Mouse (Mus musculus): ENCODE results near the gene Taf13. TPM values are rescaled to one million over a fixed set of nuclear protein-coding genes. Genes with fewer than 3 reads are reported as not detected.
A peak's percentile ranks its signal among the peaks of the same experiment; 100 is the strongest.
"Not testable (repeated sequence)": the region's sequence is repeated elsewhere in the genome, so short reads cannot be mapped to it uniquely, and the experiment has no call there.

The Taf13 gene
- polyA plus RNA-seq, 1 experiment from 2014 or later: 66.0 TPM

GRCm38 (mm10) chr3:108557888-108558287 lies 13.6 kb upstream of the Taf13 start:
- Histone ChIP-seq H3K36me3 (peaks cover 32% of the 10 kb centered on the region), H3K9ac (no peak overlapping the region), H3K4me1 (peaks cover 17% of the 10 kb centered on the region), H3K27ac (no peak overlapping the region), H3K4me3 (no peak overlapping the region), H3K4me2 (replicated peaks) (no peak overlapping the region), H3K27me3 (no peaks in the 10 kb centered on the region), H3K9me3 (replicated peaks) (no peaks in the 10 kb centered on the region)
- WGBS: 96% methylated on average over 4 of the region's 4 CpGs
- no peak for ATAC-seq (ENCODE audit: low FRiP score)

GRCm38 (mm10) chr3:108562133-108562730 lies 9.3 kb upstream of the Taf13 start, which contains the start of gene Tmem167b:
Gene Tmem167b, minus strand, starts transcription at chr3:108562466.
- peak; percentile 98 for ATAC-seq (ENCODE audit: low FRiP score)
- peak within 1 kb of the TSS; percentile 89 for H3K27ac ChIP-seq
- WGBS: 0% methylated on average over 45 of the region's 45 CpGs
- no peaks in the 10 kb centered on the region for H3K27me3 ChIP-seq
- peaks cover 28% of the 10 kb centered on the region for H3K36me3 ChIP-seq
- peaks cover 16% of the 10 kb centered on the region for H3K4me1 ChIP-seq
- no peaks in the 10 kb centered on the region for H3K9me3 ChIP-seq (replicated peaks)
- peak within 1 kb of the TSS; percentile 76 for H3K9ac ChIP-seq
- H3K4me2 ChIP-seq (replicated peaks): peak within 1 kb of the TSS; percentile 63
- peak within 1 kb of the TSS; percentile 73 for H3K4me3 ChIP-seq

DNA sequence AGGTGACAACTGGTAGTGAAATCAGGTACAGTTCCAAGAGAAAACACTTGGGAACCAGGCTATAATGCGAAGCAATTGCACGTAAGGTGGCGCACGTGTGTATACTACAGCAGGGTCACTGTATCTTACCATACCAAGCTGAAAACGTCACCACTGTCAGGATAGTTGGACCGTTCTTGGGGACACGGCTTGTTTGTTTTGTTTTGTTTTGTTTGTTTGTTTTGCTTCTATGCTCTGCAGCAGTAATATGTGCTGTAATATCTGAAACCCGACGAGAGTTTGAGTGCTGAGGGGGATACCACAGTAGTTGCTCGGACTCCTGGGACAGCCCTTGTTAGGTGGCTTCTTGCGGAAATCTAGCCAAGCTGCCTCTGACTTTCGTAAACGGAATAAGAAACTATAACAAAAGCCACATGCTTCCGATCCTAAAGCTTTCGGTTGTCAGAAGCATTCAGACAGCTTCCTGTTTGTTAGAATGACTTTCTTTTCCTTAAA lies 8.7 kb upstream of the Taf13 start:
- no peaks in the 10 kb centered on the region for H3K9me3 ChIP-seq (replicated peaks)
- H3K27ac ChIP-seq: peak overlapping the region; percentile 80
- peak overlapping the region; percentile 63 for H3K4me2 ChIP-seq (replicated peaks)
- H3K36me3 ChIP-seq: peaks cover 23% of the 10 kb centered on the region
- peaks cover 20% of the 10 kb centered on the region for H3K4me1 ChIP-seq
- H3K9ac ChIP-seq: peak overlapping the region; percentile 37
- WGBS: 12% methylated on average over 15 of the region's 15 CpGs
- H3K27me3 ChIP-seq: no peaks in the 10 kb centered on the region
- peak overlapping the region; percentile 73 for H3K4me3 ChIP-seq
- ATAC-seq (ENCODE audit: low FRiP score): peak; percentile 72

DNA sequence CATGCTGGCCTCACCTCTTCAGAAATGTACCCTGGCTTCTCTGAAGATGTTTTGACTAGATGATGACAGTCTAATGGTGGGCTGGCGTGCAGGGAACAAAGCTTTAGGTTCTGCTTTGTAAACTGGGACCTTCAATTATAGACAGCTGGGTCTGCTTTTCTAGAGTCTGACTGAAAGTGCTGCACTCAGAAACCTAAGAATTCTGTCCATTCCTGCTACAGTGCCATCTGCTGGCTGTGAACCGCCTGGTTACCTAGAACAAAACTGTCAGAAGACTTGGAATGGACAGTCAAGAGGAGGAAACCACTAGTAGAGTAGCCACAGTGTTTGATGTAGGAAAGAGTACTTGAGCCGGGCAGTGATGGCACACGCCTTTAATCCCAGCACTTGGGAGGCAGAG lies 8.2 kb upstream of the Taf13 start:
- no peak for ATAC-seq (ENCODE audit: low FRiP score)
- Histone ChIP-seq H3K4me1 (peaks cover 22% of the 10 kb centered on the region), H3K9me3 (replicated peaks) (no peaks in the 10 kb centered on the region), H3K4me2 (replicated peaks) (peak overlapping the region; percentile 63), H3K9ac (0 out of 2 replicates have a peak overlapping the region, but pooled peaks have one; percentile 37), H3K27ac (peak overlapping the region; percentile 80), H3K4me3 (peak overlapping the region; percentile 73), H3K27me3 (no peaks in the 10 kb centered on the region), H3K36me3 (peaks cover 18% of the 10 kb centered on the region)
- WGBS: 13% methylated on average over 4 of the region's 4 CpGs

DNA sequence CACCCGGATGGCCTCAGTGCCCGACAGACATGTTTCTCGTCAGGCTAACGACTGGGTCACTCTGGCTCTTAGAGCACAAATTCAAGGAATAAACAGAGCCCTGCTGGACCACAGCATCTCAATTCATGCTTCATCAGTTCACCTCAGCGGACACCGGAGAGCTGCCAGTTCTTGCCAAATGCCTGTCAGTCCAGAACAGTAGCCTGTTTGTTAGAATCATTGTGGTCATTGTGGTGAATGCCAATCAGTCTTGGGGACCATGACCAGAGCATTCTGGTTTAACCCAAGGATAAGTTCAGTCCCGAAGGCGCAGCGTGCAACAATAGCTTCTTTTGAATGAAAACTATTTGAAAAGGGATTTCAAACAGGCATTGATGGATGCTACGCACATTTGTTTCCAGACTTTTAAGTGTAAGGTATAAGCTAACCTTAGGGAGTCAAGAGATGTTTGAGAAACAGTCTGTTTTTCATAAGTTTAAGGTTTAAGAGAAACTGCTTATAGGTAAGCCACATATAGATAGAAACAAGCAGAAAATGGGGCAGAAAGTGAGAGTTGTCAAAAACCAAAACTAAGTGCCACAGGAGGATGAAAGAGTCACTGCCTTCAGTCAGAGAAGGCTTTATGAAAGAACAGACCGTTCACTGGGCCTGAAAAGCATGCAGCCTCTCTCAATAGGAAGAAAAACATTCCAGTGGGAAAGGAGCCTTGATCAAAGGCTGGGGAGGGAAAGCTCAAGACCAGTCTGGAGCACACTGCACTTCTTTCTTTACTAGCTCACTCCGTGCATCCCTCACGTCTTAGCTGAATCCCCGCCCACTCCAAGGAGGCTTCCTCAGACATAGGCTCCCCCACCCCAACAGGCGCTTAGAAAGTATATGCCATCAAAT lies 3.3 kb upstream of the Taf13 start:
- WGBS: 11% methylated on average over 15 of the region's 15 CpGs
- H3K4me2 ChIP-seq (replicated peaks): no peak overlapping the region
- no peaks in the 10 kb centered on the region for H3K27me3 ChIP-seq
- no peak overlapping the region for H3K4me3 ChIP-seq
- H3K36me3 ChIP-seq: no peaks in the 10 kb centered on the region
- peak overlapping the region; percentile 73 for H3K27ac ChIP-seq
- no peak overlapping the region for H3K9ac ChIP-seq
- peaks cover 27% of the 10 kb centered on the region for H3K4me1 ChIP-seq
- H3K9me3 ChIP-seq (replicated peaks): no peaks in the 10 kb centered on the region
- ATAC-seq (ENCODE audit: low FRiP score): peak; percentile 57

DNA sequence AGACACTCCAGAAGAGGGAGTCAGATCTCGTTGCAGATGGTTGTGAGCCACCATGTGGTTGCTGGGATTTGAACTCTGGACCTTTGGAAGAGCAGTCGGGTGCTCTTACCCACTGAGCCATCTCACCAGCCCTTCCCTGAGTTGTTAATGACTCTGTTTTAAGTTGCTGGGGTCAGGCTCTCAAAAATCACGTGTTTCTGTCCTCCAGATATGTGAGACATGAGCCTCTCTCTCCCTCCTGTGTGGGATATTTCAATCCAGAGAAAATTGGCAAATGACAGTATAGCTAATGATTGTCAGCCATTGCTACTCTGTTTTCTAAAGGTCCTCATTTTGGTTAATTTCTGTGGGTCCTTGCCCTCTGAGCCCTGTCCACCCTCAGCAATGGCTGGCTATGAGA lies 1.9 kb upstream of the Taf13 start:
- H3K36me3 ChIP-seq; H3K27me3 ChIP-seq; ATAC-seq (ENCODE audit: low FRiP score); H3K27ac ChIP-seq; H3K9me3 ChIP-seq (replicated peaks); H3K4me2 ChIP-seq (replicated peaks); H3K9ac ChIP-seq; H3K4me3 ChIP-seq: not testable (repeated sequence)
- peaks cover 32% of the 10 kb centered on the region for H3K4me1 ChIP-seq
- 53% methylated on average over 3 of the region's 3 CpGs for WGBS

- Histone ChIP-seq H3K4me2 (replicated peaks) (0 out of 2 replicates have a peak overlapping the region, but pooled peaks have one; percentile 76), H3K36me3 (no peaks in the 10 kb centered on the region), H3K9me3 (replicated peaks) (no peaks in the 10 kb centered on the region), H3K9ac (no peak overlapping the region), H3K4me1 (peaks cover 32% of the 10 kb centered on the region), H3K27me3 (no peaks in the 10 kb centered on the region), H3K27ac (no peak overlapping the region), H3K4me3 (no peak overlapping the region)
- WGBS: 86% methylated on average over 14 of the region's 14 CpGs
- ATAC-seq (ENCODE audit: low FRiP score): no peak; the same call in 1 of the 2 replicates
Measured at GRCm38 (mm10) chr3:108570813-108571212, 685 bp upstream of the Taf13 start.

- Histone ChIP-seq H3K4me3 (peak overlapping the region; percentile 62), H3K36me3 (0 out of 2 replicates have a peak, but pooled peaks cover 4% of the 10 kb centered on the region), H3K4me2 (replicated peaks) (peak overlapping the region; percentile 76), H3K4me1 (peaks cover 31% of the 10 kb centered on the region), H3K27ac (no peak overlapping the region), H3K27me3 (no peaks in the 10 kb centered on the region), H3K9me3 (replicated peaks) (no peaks in the 10 kb centered on the region), H3K9ac (peak overlapping the region; percentile 78)
- no peak for ATAC-seq (ENCODE audit: low FRiP score)
- 48% methylated on average over 18 of the region's 18 CpGs for WGBS
Measured at GRCm38 (mm10) chr3:108572309-108573010, 962 bp downstream of the Taf13 start.

GRCm38 (mm10) chr3:108574018-108574417 lies 2.5 kb downstream of the Taf13 start:
- ATAC-seq (ENCODE audit: low FRiP score): no peak
- Histone ChIP-seq H3K4me1 (peaks cover 22% of the 10 kb centered on the region), H3K27ac (no peak overlapping the region), H3K9me3 (replicated peaks) (no peaks in the 10 kb centered on the region), H3K36me3 (peaks cover 12% of the 10 kb centered on the region; the same call in 1 of the 2 replicates), H3K27me3 (no peaks in the 10 kb centered on the region), H3K9ac (no peak overlapping the region), H3K4me3 (no peak overlapping the region), H3K4me2 (replicated peaks) (no peak overlapping the region)
- 86% methylated on average over 5 of the region's 5 CpGs for WGBS

DNA sequence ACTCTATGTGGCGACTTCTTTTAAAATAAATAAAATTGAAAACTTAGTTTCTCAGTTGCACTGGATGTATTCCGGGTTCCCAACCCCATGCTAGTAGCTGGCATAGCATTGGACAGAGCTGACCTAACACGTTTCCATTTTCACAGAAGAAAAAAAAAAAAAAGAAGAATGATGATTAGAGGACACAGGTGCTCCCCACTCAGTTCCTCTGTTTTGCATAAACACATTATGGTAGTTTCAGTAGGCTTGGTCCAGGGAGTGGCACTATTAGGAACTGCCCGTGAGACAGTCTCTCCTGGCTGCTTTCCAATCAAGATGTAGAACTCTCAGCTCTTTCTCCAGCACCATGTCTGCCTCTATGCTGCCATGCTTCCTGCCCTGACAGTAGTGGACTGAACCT lies 13.1 kb downstream of the Taf13 start:
- H3K9ac ChIP-seq: no peak overlapping the region
- no peak for ATAC-seq (ENCODE audit: low FRiP score)
- 0 out of 2 replicates have a peak, but pooled peaks cover 2% of the 10 kb centered on the region for H3K36me3 ChIP-seq
- 85% methylated on average over 4 of the region's 4 CpGs for WGBS
- H3K4me3 ChIP-seq: no peak overlapping the region
- H3K4me2 ChIP-seq (replicated peaks): no peak overlapping the region
- no peaks in the 10 kb centered on the region for H3K9me3 ChIP-seq (replicated peaks)
- H3K27me3 ChIP-seq: no peaks in the 10 kb centered on the region
- no peaks in the 10 kb centered on the region for H3K4me1 ChIP-seq
- no peak overlapping the region for H3K27ac ChIP-seq

GRCm38 (mm10) chr3:108588446-108588845 lies 16.9 kb downstream of the Taf13 start:
- Histone ChIP-seq H3K4me1 (peaks cover 4% of the 10 kb centered on the region), H3K9ac (no peak overlapping the region), H3K4me2 (replicated peaks) (no peak overlapping the region), H3K9me3 (replicated peaks) (no peaks in the 10 kb centered on the region), H3K4me3 (no peak overlapping the region), H3K27ac (no peak overlapping the region), H3K36me3 (no peaks in the 10 kb centered on the region), H3K27me3 (no peaks in the 10 kb centered on the region)
- no peak for ATAC-seq (ENCODE audit: low FRiP score)
- 34% methylated on average over 2 of the region's 2 CpGs for WGBS

Data from hindbrain, embryonic 12.5 days (tissue).